Mouse (Mus musculus) liver, embryonic 16.5 days (tissue): Measurements from ENCODE around the gene Ppcs. TPM values are rescaled to one million over a fixed set of nuclear protein-coding genes. Genes with fewer than 3 reads are reported as not detected.

Source experiments
- ATAC-seq: fragments of 200-750 bp; cut with Nextera tagmentation; 2 replicates; pipeline ENCODE4 v1.8.0; 2017; ENCODE audit warnings: low read depth, mild to moderate bottlenecking, moderate number of reproducible peaks, moderate library complexity
- H3K27ac ChIP-seq: fragments of 300-500 bp; sonication (generic); 2 replicates; pipeline ENCODE4 v1.5.1; 2014; ENCODE audit warnings: mild to moderate bottlenecking, low read length
- H3K27me3 ChIP-seq: fragments of 300-500 bp; sonication (generic); 2 replicates; pipeline ENCODE4 v1.6.1; 2014; ENCODE audit warnings: low read depth, low read length, mixed read lengths; ENCODE audit not compliant: control insufficient read depth, insufficient read depth
- H3K36me3 ChIP-seq: fragments of 300-500 bp; sonication (generic); 2 replicates; pipeline ENCODE4 v1.6.1; 2014; ENCODE audit warnings: mild to moderate bottlenecking; ENCODE audit not compliant: control insufficient read depth, insufficient read depth
- H3K4me1 ChIP-seq: fragments of 300-500 bp; sonication (generic); 2 replicates; pipeline ENCODE4 v1.6.1; 2014; ENCODE audit warnings: low read depth, low read length, mixed read lengths; ENCODE audit not compliant: control insufficient read depth
- H3K4me2 ChIP-seq: fragments of 300-500 bp; sonication (generic); 2 replicates; pipeline ENCODE4 v1.6.1; 2014; ENCODE audit warnings: low read depth, low read length, mixed read lengths
- H3K4me3 ChIP-seq: fragments of 300-500 bp; sonication (generic); 2 replicates; pipeline ENCODE4 v1.5.1; 2014; ENCODE audit warnings: low read depth, mild to moderate bottlenecking, low read length
- H3K9ac ChIP-seq: fragments of 300-500 bp; sonication (generic); 2 replicates; pipeline ENCODE4 v1.6.1; 2014; ENCODE audit warnings: low read depth, low read length
- H3K9me3 ChIP-seq: fragments of 300-500 bp; sonication (generic); replicated peaks from 2 replicates; pipeline ENCODE4 v1.6.1; 2016; ENCODE audit warnings: low read length; ENCODE audit not compliant: control insufficient read depth
- WGBS: fragments of 180-500 bp; shearing (Covaris S2); extraction: QIAGEN DNeasy Blood & Tissue Kit; methylation state at CpG from one replicate; pipeline ENCODE4 v1.1.7; 2014; ENCODE audit not compliant: insufficient replicate concordance; 5-methylcytosine and 5-hydroxymethylcytosine counted together
- polyA plus RNA-seq: library from polyadenylated mRNA; unstranded; fragments of >200 nt; fragmentation: Nextera tagmentation; extraction: Ambion mirVana; gene quantifications from 2 replicates; pipeline ENCODE4 v1.2.1, GENCODE M21; 2015

Gene Ppcs
- polyA plus RNA-seq, 1 experiment from 2014 or later, result 13.3 TPM

- H3K4me2 ChIP-seq, result no peak overlapping the region
- H3K9me3 ChIP-seq, result no peaks in the 10 kb centered on the region
- H3K27me3 ChIP-seq, result no peaks in the 10 kb centered on the region
- H3K9ac ChIP-seq, result no peak overlapping the region
- 41% methylated on average over 2 of the region's 2 CpGs for WGBS
- no peak overlapping the region for H3K27ac ChIP-seq
- peaks cover 31% of the 10 kb centered on the region for H3K4me1 ChIP-seq
- H3K4me3 ChIP-seq, result no peak overlapping the region
- H3K36me3 ChIP-seq, result no peaks in the 10 kb centered on the region
- ATAC-seq, result peak; percentile 30; the same call in 1 of the 2 replicates
These were observed 5.5 kb upstream of the Ppcs start for GRCm38 (mm10) chr4:119427680-119428079.

- Histone ChIP-seq H3K4me3 (no peak overlapping the region), H3K9me3 (no peaks in the 10 kb centered on the region), H3K4me2 (0 out of 2 replicates have a peak overlapping the region, but pooled peaks have one; percentile 13), H3K27ac (peak overlapping the region; percentile 37; the same call in 1 of the 2 replicates), H3K27me3 (no peaks in the 10 kb centered on the region), H3K9ac (no peak overlapping the region), H3K4me1 (peaks cover 41% of the 10 kb centered on the region), H3K36me3 (no peaks in the 10 kb centered on the region)
- ATAC-seq, result no peak
- 47% methylated on average over 2 of the region's 2 CpGs for WGBS
These were observed 3.4 kb upstream of the Ppcs start for GRCm38 (mm10) chr4:119425601-119426000.

GRCm38 (mm10) chr4:119425077-119425476 is 2.9 kb upstream of the Ppcs start:
- Histone ChIP-seq H3K27ac (peak overlapping the region; percentile 55; the same call in 1 of the 2 replicates), H3K4me1 (peaks cover 41% of the 10 kb centered on the region), H3K9me3 (no peaks in the 10 kb centered on the region), H3K27me3 (no peaks in the 10 kb centered on the region), H3K9ac (no peak overlapping the region), H3K4me3 (no peak overlapping the region), H3K4me2 (peak overlapping the region; percentile 13; the same call in 1 of the 2 replicates), H3K36me3 (no peaks in the 10 kb centered on the region)
- ATAC-seq, result peak; percentile 22; the same call in 1 of the 2 replicates
- 59% methylated on average over 2 of the region's 2 CpGs for WGBS

- Histone ChIP-seq H3K9me3 (no peaks in the 10 kb centered on the region), H3K36me3 (no peaks in the 10 kb centered on the region), H3K9ac (peak overlapping the region; percentile 81), H3K27ac (peak overlapping the region; percentile 89), H3K27me3 (no peaks in the 10 kb centered on the region), H3K4me3 (peak overlapping the region; percentile 70), H3K4me1 (peaks cover 46% of the 10 kb centered on the region), H3K4me2 (peak overlapping the region; percentile 90)
- WGBS, result under 1% methylated on average over 31 of the region's 31 CpGs
- peak; percentile 12; the same call in 1 of the 2 replicates for ATAC-seq
These were observed 313 bp downstream of the Ppcs start for GRCm38 (mm10) chr4:119421921-119422293.

GRCm38 (mm10) chr4:119421191-119421590 is 1.0 kb downstream of the Ppcs start:
- Histone ChIP-seq H3K4me2 (peak overlapping the region; percentile 90), H3K9ac (peak overlapping the region; percentile 81), H3K9me3 (no peaks in the 10 kb centered on the region), H3K36me3 (no peaks in the 10 kb centered on the region), H3K4me1 (peaks cover 46% of the 10 kb centered on the region), H3K27ac (no peak overlapping the region), H3K27me3 (no peaks in the 10 kb centered on the region), H3K4me3 (peak overlapping the region; percentile 70)
- ATAC-seq, result no peak
- WGBS, result 15% methylated on average over 3 of the region's 3 CpGs

GRCm38 (mm10) chr4:119417894-119418293 is 4.3 kb downstream of the Ppcs start:
- Histone ChIP-seq H3K9ac (no peak overlapping the region), H3K27me3 (peaks cover 12% of the 10 kb centered on the region), H3K36me3 (no peaks in the 10 kb centered on the region), H3K9me3 (no peaks in the 10 kb centered on the region), H3K4me3 (no peak overlapping the region), H3K4me2 (peak overlapping the region; percentile 1; the same call in 1 of the 2 replicates), H3K27ac (no peak overlapping the region), H3K4me1 (peaks cover 21% of the 10 kb centered on the region)
- peak; percentile 17 for ATAC-seq
- WGBS, result 28% methylated on average over 3 of the region's 3 CpGs

- peaks cover 19% of the 10 kb centered on the region for H3K4me1 ChIP-seq
- no peak overlapping the region for H3K27ac ChIP-seq
- no peak overlapping the region for H3K4me3 ChIP-seq
- no peak for ATAC-seq
- no peaks in the 10 kb centered on the region for H3K9me3 ChIP-seq
- H3K27me3 ChIP-seq, result peaks cover 12% of the 10 kb centered on the region
- WGBS, result 40% methylated on average over 3 of the region's 3 CpGs
- no peak overlapping the region for H3K9ac ChIP-seq
- no peaks in the 10 kb centered on the region for H3K36me3 ChIP-seq
- peak overlapping the region; percentile 1; the same call in 1 of the 2 replicates for H3K4me2 ChIP-seq
These were observed 5.0 kb downstream of the Ppcs start for GRCm38 (mm10) chr4:119417270-119417669.

GRCm38 (mm10) chr4:119415072-119415753 is 7.0 kb downstream of the Ppcs start, which contains the start of gene Ccdc30:
TSS of gene Ccdc30 (minus strand) at chr4:119415521.
- H3K4me2 ChIP-seq, result peak within 1 kb of the TSS; percentile 68
- peaks cover 12% of the 10 kb centered on the region for H3K27me3 ChIP-seq
- WGBS, result under 1% methylated on average over 49 of the region's 49 CpGs
- no peak within 1 kb of the TSS for H3K27ac ChIP-seq
- no peaks in the 10 kb centered on the region for H3K36me3 ChIP-seq
- peak; percentile 97 for ATAC-seq
- H3K4me3 ChIP-seq, result peak within 1 kb of the TSS; percentile 60
- H3K4me1 ChIP-seq, result peaks cover 9% of the 10 kb centered on the region
- H3K9me3 ChIP-seq, result no peaks in the 10 kb centered on the region
- H3K9ac ChIP-seq, result peak within 1 kb of the TSS; percentile 27; the same call in 1 of the 2 replicates

- Histone ChIP-seq H3K9ac (no peak overlapping the region), H3K4me2 (no peak overlapping the region), H3K9me3 (0 out of 2 replicates have a peak, but pooled peaks cover 2% of the 10 kb centered on the region), H3K4me1 (peaks cover 5% of the 10 kb centered on the region), H3K27ac (no peak overlapping the region), H3K4me3 (no peak overlapping the region), H3K36me3 (no peaks in the 10 kb centered on the region), H3K27me3 (peaks cover 12% of the 10 kb centered on the region)
- ATAC-seq, result no peak
- 36% methylated on average over 6 of the region's 6 CpGs for WGBS
These were observed 9.4 kb downstream of the Ppcs start for GRCm38 (mm10) chr4:119412791-119413190.
